Mouse (Mus musculus): ENCODE data around the gene Ngly1. TPM values are rescaled to one million over a fixed set of nuclear protein-coding genes. Genes with fewer than 3 reads are reported as not detected.

Gene Ngly1
- 34.1 and 36.7 TPM in 2 replicates for polyA plus RNA-seq (2015; fragmentation: Nextera tagmentation; extraction: Ambion mirVana)

- Histone ChIP-seq H3K27ac (peak within 1 kb of the TSS; percentile 86), H3K27me3 (replicated peaks) (no peaks in the 10 kb centered on the region), H3K9me3 (no peaks in the 10 kb centered on the region), H3K9ac (peak within 1 kb of the TSS; percentile 97), H3K4me2 (replicated peaks) (peak within 1 kb of the TSS; percentile 80), H3K4me1 (replicated peaks) (0 out of 2 replicates have a peak, but pooled peaks cover 3% of the 10 kb centered on the region), H3K4me3 (replicated peaks) (peak within 1 kb of the TSS; percentile 63), H3K36me3 (no peaks in the 10 kb centered on the region)
- ATAC-seq, result peak; percentile 99
- under 1% methylated on average over 59 of the region's 65 CpGs for whole genome bisulfite sequencing
Observed at GRCm38 (mm10) chr14:16249171-16249874, at the start of gene Ngly1, which contains the start of gene Oxsm. Gene Ngly1, plus strand, starts transcription at chr14:16249280. Gene Oxsm, minus strand, starts transcription at chr14:16249808.

GRCm38 (mm10) chr14:16200220-16200912, 48.7 kb upstream of the Ngly1 start:
- Histone ChIP-seq H3K36me3 (no peaks in the 10 kb centered on the region), H3K4me2 (replicated peaks) (no peak overlapping the region), H3K9ac (no peak overlapping the region), H3K27ac (no peak overlapping the region), H3K4me1 (replicated peaks) (no peaks in the 10 kb centered on the region), H3K9me3 (no peaks in the 10 kb centered on the region), H3K27me3 (replicated peaks) (no peaks in the 10 kb centered on the region), H3K4me3 (replicated peaks) (no peak overlapping the region)
- 60% methylated on average over 6 of the region's 6 CpGs for WGBS
- ATAC-seq, result no peak

GRCm38 (mm10) chr14:16200969-16201638, 48.0 kb upstream of the Ngly1 start:
- WGBS, result 36% methylated on average over 8 of the region's 8 CpGs
- no peaks in the 10 kb centered on the region for H3K36me3 ChIP-seq
- H3K4me2 ChIP-seq (replicated peaks), result no peak overlapping the region
- H3K4me1 ChIP-seq (replicated peaks), result no peaks in the 10 kb centered on the region
- no peaks in the 10 kb centered on the region for H3K27me3 ChIP-seq (replicated peaks)
- ATAC-seq, result peak; percentile 45; the same call in 1 of the 2 replicates
- no peaks in the 10 kb centered on the region for H3K9me3 ChIP-seq
- H3K9ac ChIP-seq, result no peak overlapping the region
- H3K4me3 ChIP-seq (replicated peaks), result no peak overlapping the region
- no peak overlapping the region for H3K27ac ChIP-seq

GRCm38 (mm10) chr14:16201673-16202072, 47.4 kb upstream of the Ngly1 start:
- no peak overlapping the region for H3K4me2 ChIP-seq (replicated peaks)
- H3K4me3 ChIP-seq (replicated peaks), result no peak overlapping the region
- ATAC-seq, result no peak
- no peak overlapping the region for H3K27ac ChIP-seq
- no peaks in the 10 kb centered on the region for H3K36me3 ChIP-seq
- no peaks in the 10 kb centered on the region for H3K4me1 ChIP-seq (replicated peaks)
- H3K9ac ChIP-seq, result no peak overlapping the region
- WGBS, result 38% methylated on average over 3 of the region's 3 CpGs
- no peaks in the 10 kb centered on the region for H3K9me3 ChIP-seq
- no peaks in the 10 kb centered on the region for H3K27me3 ChIP-seq (replicated peaks)

GRCm38 (mm10) chr14:16207722-16208121, 41.4 kb upstream of the Ngly1 start:
- Histone ChIP-seq H3K27me3 (replicated peaks) (no peaks in the 10 kb centered on the region), H3K9ac (no peak overlapping the region), H3K9me3 (no peaks in the 10 kb centered on the region), H3K36me3 (no peaks in the 10 kb centered on the region), H3K4me3 (replicated peaks) (no peak overlapping the region), H3K4me2 (replicated peaks) (no peak overlapping the region), H3K27ac (no peak overlapping the region), H3K4me1 (replicated peaks) (no peaks in the 10 kb centered on the region)
- ATAC-seq, result no peak

GRCm38 (mm10) chr14:16219015-16219414, 30.1 kb upstream of the Ngly1 start:
- 53% methylated on average over 2 of the region's 2 CpGs for WGBS
- H3K9me3 ChIP-seq, result no peaks in the 10 kb centered on the region

GRCm38 (mm10) chr14:16229395-16229794, 19.7 kb upstream of the Ngly1 start:
- WGBS, result 69% methylated on average over 2 of the region's 2 CpGs
- Histone ChIP-seq H3K27me3 (replicated peaks) (no peaks in the 10 kb centered on the region), H3K9ac (no peak overlapping the region), H3K4me2 (replicated peaks) (no peak overlapping the region), H3K4me3 (replicated peaks) (no peak overlapping the region), H3K9me3 (no peaks in the 10 kb centered on the region), H3K27ac (no peak overlapping the region), H3K36me3 (no peaks in the 10 kb centered on the region), H3K4me1 (replicated peaks) (no peaks in the 10 kb centered on the region)
- ATAC-seq, result no peak

More at GRCm38 (mm10) chr14:16219015-16219414, 30.1 kb upstream of the Ngly1 start:
- H3K36me3 ChIP-seq, result no peaks in the 10 kb centered on the region
- H3K4me3 ChIP-seq (replicated peaks), result no peak overlapping the region
- no peak overlapping the region for H3K9ac ChIP-seq
- no peak overlapping the region for H3K27ac ChIP-seq
- H3K4me2 ChIP-seq (replicated peaks), result no peak overlapping the region
- ATAC-seq, result no peak
- no peaks in the 10 kb centered on the region for H3K27me3 ChIP-seq (replicated peaks)
- H3K4me1 ChIP-seq (replicated peaks), result no peaks in the 10 kb centered on the region

- no peaks in the 10 kb centered on the region for H3K4me1 ChIP-seq (replicated peaks)
- no peaks in the 10 kb centered on the region for H3K27me3 ChIP-seq (replicated peaks)
- H3K9ac ChIP-seq, result no peak overlapping the region
- no peaks in the 10 kb centered on the region for H3K9me3 ChIP-seq
- no peak overlapping the region for H3K27ac ChIP-seq
- ATAC-seq, result no peak
- H3K4me3 ChIP-seq (replicated peaks), result no peak overlapping the region
- no peak overlapping the region for H3K4me2 ChIP-seq (replicated peaks)
- no peaks in the 10 kb centered on the region for H3K36me3 ChIP-seq
Observed at GRCm38 (mm10) chr14:16230581-16230980, 18.5 kb upstream of the Ngly1 start.

- Histone ChIP-seq H3K27me3 (replicated peaks) (no peaks in the 10 kb centered on the region), H3K9me3 (no peaks in the 10 kb centered on the region), H3K4me2 (replicated peaks) (no peak overlapping the region), H3K36me3 (no peaks in the 10 kb centered on the region), H3K27ac (no peak overlapping the region), H3K9ac (no peak overlapping the region), H3K4me3 (replicated peaks) (no peak overlapping the region), H3K4me1 (replicated peaks) (no peaks in the 10 kb centered on the region)
- WGBS, result 43% methylated on average over 1 of the region's 1 CpGs
- no peak for ATAC-seq
Observed at GRCm38 (mm10) chr14:16233515-16233914, 15.6 kb upstream of the Ngly1 start.

GRCm38 (mm10) chr14:16236466-16236865, 12.6 kb upstream of the Ngly1 start:
- WGBS, result 69% methylated on average over 3 of the region's 3 CpGs
- no peaks in the 10 kb centered on the region for H3K27me3 ChIP-seq (replicated peaks)
- H3K36me3 ChIP-seq, result no peaks in the 10 kb centered on the region
- ATAC-seq, result no peak
- H3K4me2 ChIP-seq (replicated peaks), result no peak overlapping the region
- no peak overlapping the region for H3K4me3 ChIP-seq (replicated peaks)
- no peak overlapping the region for H3K9ac ChIP-seq
- H3K9me3 ChIP-seq, result no peaks in the 10 kb centered on the region
- H3K4me1 ChIP-seq (replicated peaks), result no peaks in the 10 kb centered on the region
- no peak overlapping the region for H3K27ac ChIP-seq

- Histone ChIP-seq H3K9ac (no peak overlapping the region), H3K27ac (no peak overlapping the region), H3K9me3 (no peaks in the 10 kb centered on the region), H3K4me3 (replicated peaks) (peak overlapping the region; percentile 52), H3K4me2 (replicated peaks) (peak overlapping the region; percentile 66), H3K36me3 (no peaks in the 10 kb centered on the region), H3K27me3 (replicated peaks) (no peaks in the 10 kb centered on the region), H3K4me1 (replicated peaks) (no peaks in the 10 kb centered on the region)
- ATAC-seq, result no peak
- WGBS, result 95% methylated on average over 10 of the region's 10 CpGs
Observed at GRCm38 (mm10) chr14:16242193-16242815, 6.8 kb upstream of the Ngly1 start.

GRCm38 (mm10) chr14:16242947-16243602, 6.0 kb upstream of the Ngly1 start:
- 2% methylated on average over 34 of the region's 34 CpGs for WGBS
- H3K36me3 ChIP-seq, result no peaks in the 10 kb centered on the region
- H3K9ac ChIP-seq, result peak overlapping the region; percentile 65
- H3K4me2 ChIP-seq (replicated peaks), result peak overlapping the region; percentile 66
- ATAC-seq, result peak; percentile 93
- H3K27me3 ChIP-seq (replicated peaks), result no peaks in the 10 kb centered on the region
- no peaks in the 10 kb centered on the region for H3K4me1 ChIP-seq (replicated peaks)
- H3K27ac ChIP-seq, result peak overlapping the region; percentile 87
- H3K4me3 ChIP-seq (replicated peaks), result peak overlapping the region; percentile 52
- no peaks in the 10 kb centered on the region for H3K9me3 ChIP-seq

Measured in intestine, embryonic 15.5 days (tissue).